Mouse (Mus musculus) heart, adult 2 months (tissue): ENCODE measurements around the gene Ehbp1l1. TPM values are rescaled to one million over a fixed set of nuclear protein-coding genes. Genes with fewer than 3 reads are reported as not detected.

Source experiments
- DNase-seq, 2 experiments: peaks; one replicate each; pipeline ENCODE4 v3.0.0; 2021
- H3K27ac ChIP-seq: fragments of 200-600 bp; 2 replicates; pipeline ENCODE4 v1.8.1; 2022
- H3K27me3 ChIP-seq: fragments of 200-500 bp; 2 replicates; pipeline ENCODE4 v1.6.1; 2012; ENCODE audit warnings: mild to moderate bottlenecking, low read length, inconsistent platforms, mixed read lengths; ENCODE audit not compliant: control insufficient read depth, insufficient read depth
- H3K36me3 ChIP-seq: fragments of 200-500 bp; 2 replicates; pipeline ENCODE4 v1.6.1; 2012; ENCODE audit warnings: low read length, inconsistent platforms; ENCODE audit not compliant: control insufficient read depth, insufficient read depth
- H3K4me1 ChIP-seq: fragments of 200-500 bp; 2 replicates; pipeline ENCODE4 v1.6.1; 2011; ENCODE audit warnings: low read length; ENCODE audit not compliant: control insufficient read depth, insufficient read depth
- H3K4me3 ChIP-seq: fragments of 200-600 bp; 2 replicates; pipeline ENCODE4 v1.8.1; 2022
- H3K79me2 ChIP-seq: fragments of 200-500 bp; replicated peaks from 2 replicates; pipeline ENCODE4 v1.6.1; 2012; ENCODE audit warnings: mild to moderate bottlenecking, inconsistent platforms, low read length, moderate library complexity, mixed read lengths; ENCODE audit not compliant: control insufficient read depth, insufficient read depth
- H3K9ac ChIP-seq: fragments of 200-500 bp; 2 replicates; pipeline ENCODE4 v1.6.1; 2012; ENCODE audit warnings: low read depth, mild to moderate bottlenecking, control low read depth, inconsistent platforms, low read length, mixed read lengths
- CTCF ChIP-seq: fragments of 200-600 bp; IDR thresholded peaks from 2 replicates; pipeline ENCODE4 v1.8.1; 2022; ENCODE audit warnings: antibody characterized with exemption, mild to moderate bottlenecking, moderate library complexity
- EP300 ChIP-seq: fragments of 200-500 bp; IDR thresholded peaks from 2 replicates; pipeline ENCODE4 v1.6.1; 2011; ENCODE audit warnings: low read depth, low read length, control low read depth; ENCODE audit not compliant: insufficient read depth
- POLR2A ChIP-seq: fragments of 200-500 bp; IDR thresholded peaks from 2 replicates; pipeline ENCODE4 v1.6.1; 2011; ENCODE audit warnings: mild to moderate bottlenecking, low read depth, low read length, control low read depth; ENCODE audit not compliant: insufficient read depth
- WGBS: fragments of 180-500 bp; shearing (Covaris S2); methylation state at CpG from one replicate; pipeline ENCODE4 v1.1.7; 2018; 5-methylcytosine and 5-hydroxymethylcytosine counted together
- intact Hi-C: fragments of 180-260 bp; cut with DNase I; formaldehyde crosslinking; loops from one replicate; pipeline ENCODE4 v1.15.1; 2025
- polyA plus RNA-seq: library from polyadenylated mRNA; depleted of rRNA; stranded (reverse); fragments of >200 nt; gene quantifications from 2 replicates; pipeline ENCODE4 v1.2.3, GENCODE M21; 2012
- total RNA-seq, 2 experiments: library from RNA; stranded (reverse); gene quantifications; 2 replicates each; pipeline ENCODE4 v1.2.3; 2021

Gene Ehbp1l1
- total and polyA plus RNA-seq, 3 experiments, result 100 to 137 (median 128) TPM

GRCm38 (mm10) chr19:5746907-5747363, 20.8 kb upstream of the Ehbp1l1 start:
- no peak for TF ChIP-seq EP300
- no peak for TF ChIP-seq POLR2A
- TF ChIP-seq CTCF, result no peak
- DNase-seq, result no peak
- intact Hi-C loops, result no loop called here
- H3K36me3 ChIP-seq, result no peaks in the 10 kb centered on the region
- H3K79me2 ChIP-seq, result no peaks in the 10 kb centered on the region
- H3K27ac ChIP-seq, result no peak overlapping the region
- no peak overlapping the region for H3K9ac ChIP-seq
- H3K4me1 ChIP-seq, result peaks cover 7% of the 10 kb centered on the region
- 64% methylated on average over 12 of the region's 12 CpGs for WGBS
- no peaks in the 10 kb centered on the region for H3K27me3 ChIP-seq
- no peak overlapping the region for H3K4me3 ChIP-seq

DNA sequence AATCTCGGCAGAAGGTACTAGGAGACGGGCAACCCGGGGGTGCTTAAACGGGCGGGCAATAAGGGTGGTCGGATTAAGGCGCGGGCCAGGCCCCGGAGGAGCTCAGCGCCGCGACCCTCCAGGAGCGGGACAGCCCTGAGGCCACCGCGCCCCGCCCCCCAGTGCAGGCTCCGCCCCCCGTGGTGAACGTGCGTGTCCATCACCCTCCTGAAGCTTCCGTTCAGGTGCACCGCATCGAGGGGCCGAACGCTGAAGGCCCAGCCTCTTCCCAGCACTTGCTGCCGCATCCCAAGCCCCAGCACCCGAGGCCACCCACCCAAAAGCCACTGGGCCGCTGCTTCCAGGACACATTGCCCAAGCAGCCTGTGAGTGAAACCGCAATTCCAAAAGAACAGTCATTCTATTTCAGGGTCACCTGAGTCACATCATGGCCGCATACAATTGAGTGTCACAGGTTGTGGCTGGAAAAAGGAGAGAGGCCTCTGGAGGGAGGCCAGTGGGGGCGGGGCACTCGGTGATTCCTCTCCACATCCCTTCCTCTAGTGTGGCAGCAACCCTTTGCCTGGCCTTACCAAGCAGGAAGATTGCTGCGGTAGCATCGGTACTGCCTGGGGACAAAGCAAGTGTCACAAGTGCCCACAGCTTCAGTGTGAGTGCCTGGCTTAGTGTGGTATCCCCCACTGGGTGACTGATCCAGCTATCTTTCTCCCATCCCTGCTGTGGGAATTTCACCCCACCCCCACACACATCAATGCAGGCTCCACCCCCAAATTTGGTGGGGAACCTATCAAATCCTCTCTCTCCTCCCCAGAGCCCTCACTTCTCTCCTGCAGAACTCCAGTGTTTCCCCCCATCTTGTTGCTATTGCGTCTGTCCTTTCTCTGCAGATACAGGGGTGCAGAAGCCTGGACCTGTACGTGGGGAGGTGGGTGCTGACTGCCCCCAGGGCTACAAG, 19.9 kb upstream of the Ehbp1l1 start:
- H3K4me1 ChIP-seq, result peaks cover 9% of the 10 kb centered on the region
- 33% methylated on average over 36 of the region's 36 CpGs for WGBS
- no peaks in the 10 kb centered on the region for H3K79me2 ChIP-seq
- DNase-seq, result peak in 1 of 2 experiments; percentile 23
- no peak overlapping the region for H3K27ac ChIP-seq
- TF ChIP-seq POLR2A (no peak), CTCF (no peak), EP300 (no peak)
- intact Hi-C loops, result no loop called here
- H3K4me3 ChIP-seq, result no peak overlapping the region
- no peak overlapping the region for H3K9ac ChIP-seq
- H3K27me3 ChIP-seq, result no peaks in the 10 kb centered on the region
- H3K36me3 ChIP-seq, result no peaks in the 10 kb centered on the region

GRCm38 (mm10) chr19:5743576-5743975, 17.5 kb upstream of the Ehbp1l1 start:
- no peak overlapping the region for H3K4me3 ChIP-seq
- 0 out of 2 replicates have a peak, but pooled peaks have one; percentile 2 for TF ChIP-seq CTCF
- no peak for TF ChIP-seq POLR2A
- no peak for TF ChIP-seq EP300
- peak in 1 of 2 experiments; percentile 27 for DNase-seq
- no peaks in the 10 kb centered on the region for H3K36me3 ChIP-seq
- no peaks in the 10 kb centered on the region for H3K27me3 ChIP-seq
- no peak overlapping the region for H3K9ac ChIP-seq
- intact Hi-C loops, result no loop called here
- WGBS, result 42% methylated on average over 5 of the region's 5 CpGs
- no peaks in the 10 kb centered on the region for H3K79me2 ChIP-seq
- peaks cover 9% of the 10 kb centered on the region for H3K4me1 ChIP-seq
- no peak overlapping the region for H3K27ac ChIP-seq

DNA sequence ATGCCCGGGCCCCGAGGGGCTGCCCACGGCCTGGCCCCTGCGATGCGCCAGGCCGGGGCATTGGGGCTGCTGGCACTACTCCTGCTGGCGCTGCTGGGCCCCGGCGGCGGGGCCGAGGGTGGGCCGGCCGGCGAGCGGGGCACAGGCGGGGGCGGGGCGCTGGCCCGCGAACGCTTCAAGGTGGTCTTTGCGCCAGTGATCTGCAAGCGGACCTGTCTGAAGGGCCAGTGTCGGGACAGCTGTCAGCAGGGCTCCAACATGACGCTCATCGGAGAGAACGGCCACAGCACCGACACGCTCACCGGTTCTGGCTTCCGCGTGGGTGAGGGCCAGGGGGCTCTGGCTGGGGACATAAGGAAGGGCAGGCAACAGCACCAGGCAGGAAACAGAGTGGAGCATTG, 16.1 kb upstream of the Ehbp1l1 start:
- peak in 1 of 2 experiments; percentile 55 for DNase-seq
- TF ChIP-seq CTCF, result no peak
- no peak for TF ChIP-seq EP300
- TF ChIP-seq POLR2A, result no peak

DNA sequence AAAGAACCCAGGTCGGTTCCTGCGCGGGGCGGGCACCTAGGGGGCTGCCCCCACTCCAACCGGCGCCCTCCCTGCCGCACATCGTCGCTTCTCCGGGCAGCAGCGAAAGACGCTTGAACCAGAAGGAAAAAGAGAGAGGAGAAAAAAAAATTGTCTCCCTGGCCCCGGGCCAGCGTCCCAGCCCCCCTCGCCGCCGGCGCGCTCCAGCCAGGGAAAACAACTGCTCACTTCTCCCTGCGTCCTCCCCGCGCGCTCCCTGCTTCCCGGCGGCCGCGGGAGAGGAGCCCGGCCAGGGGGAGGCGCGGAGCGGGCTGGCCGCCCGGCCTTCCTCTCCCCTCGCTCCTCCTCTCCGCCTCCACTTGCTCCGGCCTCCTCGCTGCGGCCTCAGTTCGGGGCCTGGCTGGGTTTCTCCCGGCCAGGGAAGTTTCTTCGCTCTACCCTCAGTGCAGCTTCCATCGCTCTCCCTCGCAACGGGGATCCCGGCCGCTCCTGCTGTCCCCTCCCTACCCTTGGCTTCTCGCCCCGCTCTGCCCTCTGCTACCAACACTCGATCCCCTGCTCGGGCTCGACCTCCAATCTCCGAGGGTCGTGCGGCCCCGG, 15.6 kb upstream of the Ehbp1l1 start:
- peak overlapping the region; percentile 72 for H3K4me3 ChIP-seq
- DNase-seq, result peak; percentile 87 to 90
- H3K79me2 ChIP-seq, result no peaks in the 10 kb centered on the region
- WGBS, result under 1% methylated on average over 53 of the region's 55 CpGs
- intact Hi-C loops, result no loop called here
- H3K27ac ChIP-seq, result peak overlapping the region; percentile 88
- H3K4me1 ChIP-seq, result peaks cover 9% of the 10 kb centered on the region
- H3K36me3 ChIP-seq, result no peaks in the 10 kb centered on the region
- H3K27me3 ChIP-seq, result no peaks in the 10 kb centered on the region
- TF ChIP-seq CTCF (peak; percentile 40), POLR2A (peak; percentile 52), EP300 (no peak)
- peak overlapping the region; percentile 88 for H3K9ac ChIP-seq

More for the DNA sequence above, 16.1 kb upstream of the Ehbp1l1 start:
- peak overlapping the region; percentile 72 for H3K4me3 ChIP-seq
- no peaks in the 10 kb centered on the region for H3K36me3 ChIP-seq
- WGBS, result 5% methylated on average over 32 of the region's 32 CpGs
- peak overlapping the region; percentile 88 for H3K27ac ChIP-seq
- H3K9ac ChIP-seq, result peak overlapping the region; percentile 88
- intact Hi-C loops, result no loop called here
- H3K27me3 ChIP-seq, result no peaks in the 10 kb centered on the region
- peaks cover 9% of the 10 kb centered on the region for H3K4me1 ChIP-seq
- no peaks in the 10 kb centered on the region for H3K79me2 ChIP-seq
